Mouse (Mus musculus): ENCODE results near the gene Skap2. TPM values are rescaled to one million over a fixed set of nuclear protein-coding genes. Genes with fewer than 3 reads are reported as not detected.

Gene Skap2
- total RNA-seq (2021): 10 to 100 TPM in 1 of 2 experiments, 1 to 10 TPM in 1; 9.5 to 11.8 TPM

GRCm38 (mm10) chr6:52012409-52013244 lies at the start of gene Skap2:
Gene Skap2, minus strand, starts transcription at chr6:52012549.
- DNase-seq: peak; percentile 100

GRCm38 (mm10) chr6:52058899-52059448 lies 46.6 kb upstream of the Skap2 start:
- no peak for DNase-seq

GRCm38 (mm10) chr6:52058120-52058519 lies 45.8 kb upstream of the Skap2 start:
- no peak for DNase-seq

GRCm38 (mm10) chr6:52053567-52054561 lies 41.5 kb upstream of the Skap2 start:
- DNase-seq: no peak

- no peak for DNase-seq
These were observed 37.7 kb upstream of the Skap2 start for GRCm38 (mm10) chr6:52050062-52050461.

GRCm38 (mm10) chr6:52045517-52045916 lies 33.2 kb upstream of the Skap2 start:
- peak; percentile 24 for DNase-seq

- DNase-seq: peak; percentile 12
These were observed 23.7 kb upstream of the Skap2 start for GRCm38 (mm10) chr6:52036077-52036476.

- DNase-seq: no peak
These were observed 18.8 kb upstream of the Skap2 start for GRCm38 (mm10) chr6:52031181-52031580.

- DNase-seq: no peak
These were observed 15.8 kb upstream of the Skap2 start for GRCm38 (mm10) chr6:52028131-52028530.

GRCm38 (mm10) chr6:52027181-52027580 lies 14.8 kb upstream of the Skap2 start:
- DNase-seq: no peak

- no peak for DNase-seq
These were observed 13.9 kb upstream of the Skap2 start for GRCm38 (mm10) chr6:52026281-52026680.

GRCm38 (mm10) chr6:52024730-52025129 lies 12.4 kb upstream of the Skap2 start:
- DNase-seq: no peak

- DNase-seq: no peak
These were observed 10.0 kb upstream of the Skap2 start for GRCm38 (mm10) chr6:52022363-52022762.

- no peak for DNase-seq
These were observed 7.9 kb upstream of the Skap2 start for GRCm38 (mm10) chr6:52020276-52020675.

- DNase-seq: no peak
These were observed 1.0 kb upstream of the Skap2 start for GRCm38 (mm10) chr6:52013245-52013945.

GRCm38 (mm10) chr6:52011559-52012408 lies 565 bp downstream of the Skap2 start:
- DNase-seq: no peak

- DNase-seq: no peak
These were observed 3.0 kb downstream of the Skap2 start for GRCm38 (mm10) chr6:52009385-52009784.

GRCm38 (mm10) chr6:52008757-52009156 lies 3.6 kb downstream of the Skap2 start:
- no peak for DNase-seq

- no peak for DNase-seq
These were observed 5.6 kb downstream of the Skap2 start for GRCm38 (mm10) chr6:52006649-52007218.

- DNase-seq: peak; percentile 21
These were observed 6.2 kb downstream of the Skap2 start for GRCm38 (mm10) chr6:52005963-52006648.

Measured in heart, postnatal 4 days (tissue).